Mouse (Mus musculus) layer of hippocampus, postnatal 14 days (tissue): ENCODE measurements around the gene AY074887. TPM values are rescaled to one million over a fixed set of nuclear protein-coding genes. Genes with fewer than 3 reads are reported as not detected.

ENCODE experiments used
- DNase-seq, 2 experiments: peaks; one replicate each; pipeline ENCODE4 v3.0.0; 2021 to 2022; ENCODE audit warnings: low spot score in 2 of 2, mixed read lengths in 1 of 2
- total RNA-seq, 2 experiments: library from RNA; stranded (reverse); gene quantifications; 2 replicates each; pipeline ENCODE4 v1.2.3; 2021

The AY074887 gene
- total RNA-seq, 2 experiments from 2014 or later: not detected

DNA sequence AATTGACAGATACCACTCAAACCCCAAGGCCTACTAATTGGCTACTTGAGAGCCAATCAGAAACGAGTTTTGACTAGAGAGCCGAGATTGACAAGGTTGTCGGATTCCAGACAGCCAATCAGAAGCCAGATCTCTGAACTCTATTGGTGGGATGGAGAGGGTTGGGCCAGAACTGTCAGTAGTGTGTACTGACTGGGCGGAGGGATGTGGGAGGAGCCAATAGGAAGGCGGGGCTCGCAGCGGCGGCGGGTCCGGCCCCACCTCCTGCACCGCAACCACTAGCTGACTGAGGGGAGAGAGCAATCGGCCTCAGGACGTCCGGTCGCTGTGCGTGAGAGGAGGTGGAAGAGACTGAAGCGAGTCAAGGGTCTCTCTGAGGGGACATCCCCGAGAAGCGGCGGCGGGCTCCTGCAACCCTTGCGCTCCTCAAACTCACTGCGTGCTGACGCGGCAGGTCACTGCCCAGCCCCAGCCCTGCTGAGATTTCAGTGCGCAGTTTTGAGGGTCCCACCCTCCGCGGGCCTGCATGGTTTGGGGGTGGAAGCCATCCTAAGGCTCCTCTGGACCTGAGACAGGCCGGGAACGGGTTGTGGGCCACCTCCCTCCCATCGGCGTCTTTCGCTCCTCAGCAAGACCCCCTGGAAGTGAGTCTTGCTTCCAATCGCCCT is 33.7 kb downstream of the AY074887 start, which contains the start of gene Hykk:
TSS of gene Hykk (plus strand) at position 274 of the 668 bp plus-strand sequence.
- DNase-seq: peak; percentile 79 to 94

DNA sequence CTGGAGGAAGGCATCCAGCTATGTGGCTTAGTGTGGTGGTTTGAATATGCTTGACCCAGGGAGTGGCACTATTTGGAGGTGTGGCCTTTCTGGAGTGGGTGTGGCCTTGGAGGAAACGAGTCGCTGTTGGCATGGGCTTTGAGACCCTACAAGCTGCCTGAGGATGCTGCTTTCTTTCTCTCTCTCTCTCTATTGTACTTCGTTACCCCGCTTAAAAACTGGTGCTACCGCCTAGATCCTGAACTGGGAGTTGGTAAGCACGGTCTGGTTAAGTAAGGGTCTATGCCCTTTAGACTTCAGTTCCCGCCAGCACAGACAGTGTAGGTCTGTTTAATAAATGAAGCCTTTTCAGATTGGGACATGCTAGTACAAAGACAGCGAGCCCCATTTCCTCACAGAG is 34.4 kb downstream of the AY074887 start:
- no peak for DNase-seq

DNA sequence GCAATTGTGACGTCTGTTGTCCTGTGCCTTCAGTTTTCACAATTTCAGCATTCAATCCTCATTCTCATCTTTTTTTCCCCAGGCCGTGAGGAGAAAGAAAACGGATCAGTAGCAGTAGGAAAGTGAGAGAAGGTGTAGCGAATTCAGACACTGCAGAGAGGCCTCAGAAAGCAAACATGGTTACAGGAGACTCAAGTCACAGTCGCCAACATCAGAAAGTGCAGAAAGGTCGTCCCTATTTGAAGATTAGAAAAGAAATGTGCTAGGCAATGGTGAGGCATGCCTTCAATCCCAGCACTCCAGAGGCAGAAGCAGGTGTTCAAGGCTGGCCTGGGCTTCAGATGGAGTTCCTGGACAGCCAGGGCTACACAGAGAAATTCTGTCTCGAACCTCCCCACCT is 35.2 kb downstream of the AY074887 start:
- no peak for DNase-seq

DNA sequence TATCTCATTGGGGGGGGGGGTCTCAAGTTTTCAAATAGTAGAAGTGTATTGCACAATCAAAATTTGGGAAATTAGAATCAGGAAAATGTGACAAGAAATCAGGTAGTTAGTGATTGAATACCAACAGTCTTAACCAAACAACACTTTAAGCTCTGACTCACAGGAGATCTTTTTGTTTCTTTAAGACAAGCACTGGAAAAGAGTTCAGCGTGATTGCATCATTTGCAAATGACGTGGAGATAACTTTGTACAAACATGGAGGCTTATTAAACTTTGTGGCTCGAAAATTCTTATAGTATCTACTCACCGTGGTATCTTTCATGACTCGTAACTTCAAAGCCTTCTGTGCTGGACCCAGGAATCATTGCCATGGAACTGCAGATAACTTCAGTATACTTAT is 41.4 kb downstream of the AY074887 start:
- DNase-seq: no peak

Other genes starting within 250 kb of the AY074887 start
- 10 to 100 TPM; 53.8 to 59.3 TPM for gene Wdr61, start 216.5 kb downstream of the AY074887 start, total RNA-seq
- gene Crabp1, start 186.2 kb downstream of the AY074887 start, total RNA-seq: 1 to 10 TPM; 3.6 to 4.4 TPM
- 10 to 100 TPM; 64.6 to 65.9 TPM for gene Ireb2, start 87.2 kb downstream of the AY074887 start, total RNA-seq
- 1 to 10 TPM; 2.1 to 2.8 TPM for gene Hykk, start 33.7 kb downstream of the AY074887 start, total RNA-seq
- gene Psma4, start 208 bp downstream of the AY074887 start, total RNA-seq: 100 to 1,000 TPM; 137 to 138 TPM
- 10 to 100 TPM in 1 of 2 experiments, 1 to 10 TPM in 1; 8.6 to 10.6 TPM for gene Chrna5, start 29.9 kb upstream of the AY074887 start, total RNA-seq
- 1 to 10 TPM in 1 of 2 experiments, under 1 TPM in 1; 0.71 to 1.2 TPM for gene Chrna3, start 75.6 kb upstream of the AY074887 start, total RNA-seq
- under 1 TPM in 1 of 2 experiments, not detected in 1; 0.28 TPM for gene Chrnb4, start 97.8 kb upstream of the AY074887 start, total RNA-seq
- gene Ube2q2, start 197.9 kb upstream of the AY074887 start, total RNA-seq: 10 to 100 TPM; 49.2 to 55.2 TPM